Mouse (Mus musculus) megakaryocyte, adult 5-6 weeks (primary cell): Measurements from ENCODE around the gene Srsf7. TPM values are rescaled to one million over a fixed set of nuclear protein-coding genes. Genes with fewer than 3 reads are reported as not detected.
"Not testable (repeated sequence)": the region's sequence is repeated elsewhere in the genome, so short reads cannot be mapped to it uniquely, and the experiment has no call there.

ENCODE experiments used
- ATAC-seq: 2 replicates; pipeline ENCODE4 v1.8.0; 2016; ENCODE audit warnings: mild to moderate bottlenecking, inconsistent platforms; ENCODE audit not compliant: poor library complexity, severe bottlenecking
- total RNA-seq, 2 experiments: library from RNA; stranded (forward) in 1 of 2; stranded (reverse) in 1 of 2; fragments of 153-499, 151-499 nt in 1 of 2; fragments of 221-1000, 200-1000 nt in 1 of 2; gene quantifications; 2 replicates each; pipeline versions ENCODE4 v1.2.3 to v1.2.4; 2015 to 2017

Srsf7 gene
- total RNA-seq, 2 experiments from 2014 or later: 271 to 324 TPM

- ATAC-seq: no peak
These were observed 1.4 kb downstream of the Srsf7 start for GRCm38 (mm10) chr17:80205657-80206056.

- ATAC-seq: no peak
These were observed 7.8 kb downstream of the Srsf7 start for GRCm38 (mm10) chr17:80199160-80199778.

GRCm38 (mm10) chr17:80193075-80193474 is 14.0 kb downstream of the Srsf7 start:
- ATAC-seq: no peak

- peak; percentile 33 for ATAC-seq
These were observed 23.5 kb downstream of the Srsf7 start for GRCm38 (mm10) chr17:80183615-80184014.

- no peak for ATAC-seq
These were observed 26.6 kb downstream of the Srsf7 start for GRCm38 (mm10) chr17:80180468-80180867.

GRCm38 (mm10) chr17:80179959-80180358 is 27.1 kb downstream of the Srsf7 start:
- ATAC-seq: peak; percentile 97

- ATAC-seq: not testable (repeated sequence)
These were observed 28.3 kb downstream of the Srsf7 start for GRCm38 (mm10) chr17:80178846-80179245.

GRCm38 (mm10) chr17:80175966-80176365 is 31.1 kb downstream of the Srsf7 start:
- no peak for ATAC-seq

GRCm38 (mm10) chr17:80175386-80175739 is 31.7 kb downstream of the Srsf7 start:
- ATAC-seq: peak; percentile 1; the same call in 1 of the 2 replicates

- peak; percentile 30 for ATAC-seq
These were observed 32.3 kb downstream of the Srsf7 start for GRCm38 (mm10) chr17:80174699-80175385.

- peak; percentile 19 for ATAC-seq
These were observed 33.0 kb downstream of the Srsf7 start for GRCm38 (mm10) chr17:80174146-80174545.

- ATAC-seq: no peak
These were observed 33.4 kb downstream of the Srsf7 start for GRCm38 (mm10) chr17:80173708-80174107.

GRCm38 (mm10) chr17:80172761-80173160 is 34.3 kb downstream of the Srsf7 start:
- ATAC-seq: peak; percentile 80

- ATAC-seq: no peak
These were observed 35.2 kb downstream of the Srsf7 start for GRCm38 (mm10) chr17:80171948-80172347.

- ATAC-seq: no peak
These were observed 36.2 kb downstream of the Srsf7 start for GRCm38 (mm10) chr17:80170951-80171350.

- ATAC-seq: no peak
These were observed 37.3 kb downstream of the Srsf7 start for GRCm38 (mm10) chr17:80169792-80170191.

- ATAC-seq: no peak
These were observed 38.5 kb downstream of the Srsf7 start for GRCm38 (mm10) chr17:80168425-80169182.

GRCm38 (mm10) chr17:80167851-80168251 is 39.3 kb downstream of the Srsf7 start:
- ATAC-seq: no peak

- no peak for ATAC-seq
These were observed 39.7 kb downstream of the Srsf7 start for GRCm38 (mm10) chr17:80167436-80167835.

- ATAC-seq: no peak
These were observed 40.8 kb downstream of the Srsf7 start for GRCm38 (mm10) chr17:80166346-80166745.

- no peak for ATAC-seq
These were observed 41.4 kb downstream of the Srsf7 start for GRCm38 (mm10) chr17:80165741-80166140.

GRCm38 (mm10) chr17:80163991-80164390 is 43.1 kb downstream of the Srsf7 start:
- no peak for ATAC-seq
